Mouse (Mus musculus): ENCODE data around the gene Pwwp2a.

- no peak for TF ChIP-seq CTCF (IDR thresholded peaks at IDR 0.05; ENCODE audit: low read depth)
- TF ChIP-seq EP300 (IDR thresholded peaks at IDR 0.05; ENCODE audit: low read depth): no peak
Measured at GRCm38 (mm10) chr11:43705751-43706150, 24.0 kb downstream of the Pwwp2a start.
